Mouse (Mus musculus) CH12.LX (cell line): ENCODE data around the gene Krtap11-1. TPM values are rescaled to one million over a fixed set of nuclear protein-coding genes. Genes with fewer than 3 reads are reported as not detected.

Experiments
- DNase-seq: peaks from one replicate; pipeline ENCODE4 v3.0.0-alpha.2; 2013; ENCODE audit errors: extremely low read depth
- H3K27ac ChIP-seq: 2 replicates; pipeline ENCODE4 v1.5.1; 2012; ENCODE audit warnings: low read depth, mild to moderate bottlenecking, control low read depth, moderate library complexity; ENCODE audit not compliant: insufficient read depth
- H3K27me3 ChIP-seq: replicated peaks from 2 replicates; pipeline ENCODE3; 2012; ENCODE audit warnings: inconsistent platforms
- H3K36me3 ChIP-seq, 2 experiments: replicated peaks in 1 of 2; 2 replicates each; pipeline versions ENCODE3 to v1.6.1; 2012; ENCODE audit warnings: inconsistent platforms in 1 of 2, low read length in 1 of 2, mild to moderate bottlenecking in 1 of 2, mixed read lengths in 1 of 2, moderate library complexity in 1 of 2; ENCODE audit not compliant: control insufficient read depth in 1 of 2, insufficient read depth in 1 of 2
- H3K4me1 ChIP-seq, 2 experiments: 2 replicates each; pipeline ENCODE4 v1.6.1; 2012; ENCODE audit warnings: inconsistent platforms in 1 of 2, moderate library complexity in 1 of 2; ENCODE audit not compliant: insufficient read depth in 2 of 2, control insufficient read depth in 1 of 2
- H3K4me2 ChIP-seq: 2 replicates; pipeline ENCODE4 v1.6.1; 2012; ENCODE audit warnings: low read depth, mild to moderate bottlenecking, control low read depth; ENCODE audit not compliant: poor library complexity, insufficient read depth, severe bottlenecking
- H3K4me3 ChIP-seq, 3 experiments: fragments of 150-350 bp in 1 of 3; sonication (generic) in 1 of 3; replicated peaks in 1 of 3; 2 replicates each; pipeline versions ENCODE3 to v1.5.1; 2011 to 2012; ENCODE audit warnings: low read depth in 2 of 3, low read length in 2 of 3, mild to moderate bottlenecking in 2 of 3, moderate library complexity in 2 of 3, control low read depth in 1 of 3, improper control_type of control experiment in 1 of 3, inconsistent platforms in 1 of 3, mixed read lengths in 1 of 3; ENCODE audit not compliant: poor library complexity in 1 of 3
- H3K79me2 ChIP-seq: replicated peaks from 2 replicates; pipeline ENCODE4 v1.6.1; 2012; ENCODE audit warnings: mild to moderate bottlenecking, moderate library complexity; ENCODE audit not compliant: control insufficient read depth, poor library complexity, insufficient read depth, severe bottlenecking; ENCODE audit errors: extremely low read depth
- H3K9ac ChIP-seq: 2 replicates; pipeline ENCODE4 v1.6.1; 2012; ENCODE audit warnings: low read depth, mild to moderate bottlenecking, control low read depth, moderate library complexity; ENCODE audit not compliant: insufficient read depth
- H3K9me3 ChIP-seq: replicated peaks from 2 replicates; pipeline ENCODE3; 2012; ENCODE audit warnings: low read length, inconsistent platforms, mixed read lengths
- CHD1 ChIP-seq: IDR thresholded peaks from 2 replicates; pipeline ENCODE4 v1.6.1; 2012; ENCODE audit warnings: low read depth, low read length, improper control_type of control experiment, inconsistent platforms
- NRF1 ChIP-seq: IDR thresholded peaks from 2 replicates; pipeline ENCODE4 v1.6.1; 2014; ENCODE audit warnings: low read depth, mild to moderate bottlenecking, inconsistent platforms, low read length, improper control_type of control experiment, moderate library complexity
- POLR2A ChIP-seq: IDR thresholded peaks from 2 replicates; pipeline ENCODE4 v1.6.1; 2011; ENCODE audit warnings: low read depth, mild to moderate bottlenecking, improper control_type of control experiment, low read length
- RAD21 ChIP-seq: IDR thresholded peaks from 2 replicates; pipeline ENCODE4 v1.6.1; 2011; ENCODE audit warnings: low read depth, mild to moderate bottlenecking, low read length, improper control_type of control experiment, moderate library complexity
- SMC3 ChIP-seq: IDR thresholded peaks from 2 replicates; pipeline ENCODE4 v1.6.1; 2011; ENCODE audit warnings: low read depth, low read length, improper control_type of control experiment
- dilution Hi-C: fragments of 300-500 bp; cut with MboI; formaldehyde crosslinking; loops from 2 replicates; pipeline ENCODE4 v1.14.3; 2020; ENCODE audit warnings: low sequenced_read_pairs; ENCODE audit not compliant: extremely low pct_unique_long_range_greater_than_20kb, extremely low pct_ligation_motif_present
- in situ Hi-C: fragments of 300-500 bp; cut with MboI; formaldehyde crosslinking; loops from 3 replicates; pipeline ENCODE4 v1.14.3; 2019; ENCODE audit warnings: low sequenced_read_pairs, low pct_ligation_motif_present, low pct_unique_long_range_greater_than_20kb, mixed read lengths
- polyA plus RNA-seq: library from polyadenylated mRNA; unstranded; fragments of >175 nt; gene quantifications from 2 replicates; pipeline ENCODE4 v1.2.1, GENCODE M21; 2012; ENCODE audit warnings: low read depth; ENCODE audit not compliant: insufficient read length
- total RNA-seq, 2 experiments: library from RNA; depleted of rRNA; stranded (reverse); fragments of 300-350 nt in 1 of 2; fragments of >200 nt in 1 of 2; gene quantifications; 2 replicates each; pipeline ENCODE4 v1.2.3; 2012 to 2014

Krtap11-1 gene
- total and polyA plus RNA-seq, 3 experiments: not detected

DNA sequence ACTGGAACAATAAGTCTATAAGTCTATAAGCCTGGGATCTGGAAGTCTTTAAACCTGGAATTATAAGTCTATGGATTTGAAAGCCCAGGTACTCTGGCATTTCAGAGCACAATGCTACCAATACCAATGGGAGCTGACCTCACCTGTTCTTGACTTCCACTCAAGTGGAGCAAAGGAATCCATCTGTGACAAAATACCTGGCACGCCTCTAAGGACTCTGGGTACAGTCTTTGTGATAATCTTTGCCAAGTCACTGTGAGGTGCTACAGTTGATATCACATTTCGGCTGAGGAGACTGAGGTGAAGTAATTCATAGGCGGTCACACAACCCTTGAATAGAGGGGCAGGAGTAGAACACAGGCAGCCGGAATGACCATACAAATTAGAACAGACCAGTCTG lies 50.0 kb downstream of the Krtap11-1 start:
- dilution Hi-C loops: no loop called here
- no peak overlapping the region for H3K4me3 ChIP-seq
- no peak overlapping the region for H3K4me2 ChIP-seq
- no peak for TF ChIP-seq SMC3
- no peak for TF ChIP-seq POLR2A
- no peak for TF ChIP-seq NRF1
- DNase-seq: no peak
- H3K4me1 ChIP-seq: no peaks in the 10 kb centered on the region
- H3K36me3 ChIP-seq: no peaks in the 10 kb centered on the region
- peaks cover 71% of the 10 kb centered on the region for H3K9me3 ChIP-seq
- no peak overlapping the region for H3K9ac ChIP-seq
- H3K79me2 ChIP-seq: no peaks in the 10 kb centered on the region
- in situ Hi-C loops: no loop called here
- H3K27ac ChIP-seq: no peak overlapping the region
- no peaks in the 10 kb centered on the region for H3K27me3 ChIP-seq

DNA sequence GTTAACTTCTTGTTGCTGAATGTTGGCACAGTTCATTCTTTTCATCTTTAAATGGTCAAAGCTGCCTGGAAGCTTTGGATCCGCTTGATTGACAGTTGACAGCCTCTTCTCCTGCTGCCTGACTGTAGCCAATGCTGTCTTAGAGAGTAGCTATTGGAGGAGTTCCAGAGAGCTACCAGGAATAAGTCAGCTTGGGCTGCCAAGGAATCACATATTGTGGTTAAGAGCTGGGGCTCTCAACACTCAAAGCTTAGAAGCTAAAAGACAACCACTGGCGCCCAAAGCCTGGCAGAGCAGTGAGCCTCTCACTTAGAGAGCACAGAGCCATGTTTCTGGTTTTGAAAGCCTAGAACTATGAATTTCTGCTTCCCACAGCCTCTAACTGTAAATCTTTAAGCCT lies 50.4 kb downstream of the Krtap11-1 start:
- Histone ChIP-seq H3K36me3 (no peaks in the 10 kb centered on the region), H3K4me1 (no peaks in the 10 kb centered on the region), H3K27me3 (no peaks in the 10 kb centered on the region), H3K4me3 (no peak overlapping the region), H3K4me2 (no peak overlapping the region), H3K79me2 (no peaks in the 10 kb centered on the region), H3K9ac (no peak overlapping the region), H3K9me3 (peaks cover 70% of the 10 kb centered on the region), H3K27ac (no peak overlapping the region)
- in situ Hi-C loops: no loop called here
- TF ChIP-seq CHD1: no peak
- TF ChIP-seq RAD21: no peak
- dilution Hi-C loops: no loop called here
- DNase-seq: no peak

Other genes starting within 250 kb of the Krtap11-1 start
- gene Krtap21-1, start 167.3 kb downstream of the Krtap11-1 start, total RNA-seq (2012; rRNA removed): not detected in 2 replicates
- gene Krtap21-1, start 167.3 kb downstream of the Krtap11-1 start, total RNA-seq (2014; rRNA removed): not detected in 2 replicates
- not detected in 2 replicates for gene Krtap21-1, start 167.3 kb downstream of the Krtap11-1 start, polyA plus RNA-seq
- gene Krtap6-2, start 151.1 kb downstream of the Krtap11-1 start, total RNA-seq (2012; rRNA removed): not detected in 2 replicates
- gene Krtap6-2, start 151.1 kb downstream of the Krtap11-1 start, total RNA-seq (2014; rRNA removed): not detected in 2 replicates
- not detected in 2 replicates for gene Krtap6-2, start 151.1 kb downstream of the Krtap11-1 start, polyA plus RNA-seq
- gene Krtap8-1, start 83.2 kb downstream of the Krtap11-1 start, total RNA-seq (2012; rRNA removed): not detected in 2 replicates
- gene Krtap8-1, start 83.2 kb downstream of the Krtap11-1 start, total RNA-seq (2014; rRNA removed): not detected in 2 replicates
- not detected in 2 replicates for gene Krtap8-1, start 83.2 kb downstream of the Krtap11-1 start, polyA plus RNA-seq
- not detected in 2 replicates for gene Krtap7-1, start 62.9 kb downstream of the Krtap11-1 start, total RNA-seq (2012; rRNA removed)
- gene Krtap7-1, start 62.9 kb downstream of the Krtap11-1 start, total RNA-seq (2014; rRNA removed): not detected in 2 replicates
- not detected in 2 replicates for gene Krtap7-1, start 62.9 kb downstream of the Krtap11-1 start, polyA plus RNA-seq